Mouse (Mus musculus) adrenal gland, postnatal 36 days (tissue): Measurements from ENCODE around the gene Foxk1. TPM values are rescaled to one million over a fixed set of nuclear protein-coding genes. Genes with fewer than 3 reads are reported as not detected.
A peak's percentile ranks its signal among the peaks of the same experiment; 100 is the strongest.

Source experiments
- DNase-seq, 2 experiments: peaks; one replicate each; pipeline ENCODE4 v3.0.0; 2021; ENCODE audit warnings: mixed read lengths in 1 of 2
- total RNA-seq, 2 experiments: library from RNA; stranded (reverse); gene quantifications; 2 replicates each; pipeline ENCODE4 v1.2.3; 2021

The Foxk1 gene
- total RNA-seq, 2 experiments from 2014 or later: 21.3 to 22.3 TPM

DNA sequence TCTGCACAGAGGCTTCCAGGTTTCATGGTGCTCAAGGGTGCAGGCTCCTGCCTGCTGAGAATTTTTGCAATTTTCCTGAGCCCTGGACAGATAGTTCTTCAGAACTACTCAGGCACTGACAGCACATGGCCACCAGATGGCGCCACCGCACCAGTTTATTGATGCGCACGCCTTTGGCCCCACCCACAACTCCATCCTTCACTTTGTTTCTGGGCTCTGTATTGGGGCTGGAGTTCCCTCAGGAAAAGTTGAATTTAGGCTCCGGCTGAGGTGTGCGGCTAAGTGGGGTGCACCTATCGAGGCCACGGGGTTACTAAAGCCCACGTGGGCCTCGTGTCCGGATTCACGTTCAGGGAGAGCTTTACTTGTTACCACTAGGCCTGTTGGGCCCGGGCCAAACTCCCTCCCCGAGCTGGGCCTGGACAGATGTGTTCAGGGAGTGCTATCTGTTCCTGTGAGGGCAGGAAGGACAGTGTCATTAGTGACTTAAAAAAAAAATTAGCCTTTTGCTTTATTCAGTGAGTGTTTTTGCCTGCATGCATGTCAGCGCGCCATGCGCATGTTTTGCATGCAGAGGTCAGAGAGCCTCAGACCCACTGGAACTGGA lies 77.6 kb downstream of the Foxk1 start:
- DNase-seq: peak; percentile 87 to 89

GRCm38 (mm10) chr5:142482512-142482911 lies 81.2 kb downstream of the Foxk1 start:
- peak; percentile 41 to 68 for DNase-seq

GRCm38 (mm10) chr5:142483581-142483980 lies 82.3 kb downstream of the Foxk1 start:
- no peak for DNase-seq

DNA sequence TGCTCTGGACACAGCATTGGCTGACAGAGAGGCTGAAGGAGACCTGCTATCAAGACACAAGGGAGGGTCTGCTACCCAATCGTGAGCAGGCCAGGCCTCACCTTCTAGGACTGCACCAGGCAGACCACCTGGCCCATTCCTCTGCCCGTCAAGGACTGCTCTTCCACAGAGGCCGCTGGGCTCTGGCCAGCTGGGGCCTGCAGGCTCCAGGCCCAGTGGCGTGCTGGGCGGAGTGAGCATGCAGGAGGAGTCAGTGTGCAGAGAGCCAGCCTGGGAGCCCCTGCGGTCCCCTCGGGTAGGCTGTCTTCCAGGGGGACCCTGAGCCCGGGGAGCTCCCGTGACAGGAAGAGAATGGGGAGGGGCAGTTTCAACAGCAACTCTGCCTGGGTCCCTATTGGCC lies 85.4 kb downstream of the Foxk1 start:
- DNase-seq: no peak

GRCm38 (mm10) chr5:142489955-142490707 lies 88.8 kb downstream of the Foxk1 start:
- DNase-seq: peak in 1 of 2 experiments; percentile 34

DNA sequence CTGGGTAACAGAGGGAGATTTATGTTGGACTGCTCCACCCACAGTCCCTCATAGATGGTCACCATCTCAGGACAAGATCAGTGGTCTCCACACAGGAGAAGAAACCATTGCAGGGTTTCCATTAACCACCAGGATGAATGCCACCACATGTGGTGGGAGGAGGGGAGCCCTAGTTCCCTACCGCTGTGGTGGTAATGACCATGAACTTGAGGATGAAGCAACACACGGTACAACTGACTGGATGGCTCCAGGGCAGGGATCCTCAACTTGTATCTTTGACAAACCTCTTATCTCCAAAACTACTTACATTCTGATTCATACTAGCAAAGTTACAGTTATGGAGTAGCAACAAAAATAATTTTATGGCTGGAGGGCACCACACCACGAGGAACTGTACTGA lies 92.0 kb downstream of the Foxk1 start:
- peak in 1 of 2 experiments; percentile 49 for DNase-seq

GRCm38 (mm10) chr5:142495321-142496096 lies 94.2 kb downstream of the Foxk1 start:
- DNase-seq: peak; percentile 61 to 62

GRCm38 (mm10) chr5:142498964-142499363 lies 97.7 kb downstream of the Foxk1 start:
- DNase-seq: peak; percentile 22 to 51

GRCm38 (mm10) chr5:142500918-142501317 lies 99.6 kb downstream of the Foxk1 start:
- DNase-seq: no peak

GRCm38 (mm10) chr5:142502414-142502813 lies 101.1 kb downstream of the Foxk1 start:
- DNase-seq: peak; percentile 77 to 86

- DNase-seq: no peak
Observed at GRCm38 (mm10) chr5:142504175-142504574, 102.9 kb downstream of the Foxk1 start.

DNA sequence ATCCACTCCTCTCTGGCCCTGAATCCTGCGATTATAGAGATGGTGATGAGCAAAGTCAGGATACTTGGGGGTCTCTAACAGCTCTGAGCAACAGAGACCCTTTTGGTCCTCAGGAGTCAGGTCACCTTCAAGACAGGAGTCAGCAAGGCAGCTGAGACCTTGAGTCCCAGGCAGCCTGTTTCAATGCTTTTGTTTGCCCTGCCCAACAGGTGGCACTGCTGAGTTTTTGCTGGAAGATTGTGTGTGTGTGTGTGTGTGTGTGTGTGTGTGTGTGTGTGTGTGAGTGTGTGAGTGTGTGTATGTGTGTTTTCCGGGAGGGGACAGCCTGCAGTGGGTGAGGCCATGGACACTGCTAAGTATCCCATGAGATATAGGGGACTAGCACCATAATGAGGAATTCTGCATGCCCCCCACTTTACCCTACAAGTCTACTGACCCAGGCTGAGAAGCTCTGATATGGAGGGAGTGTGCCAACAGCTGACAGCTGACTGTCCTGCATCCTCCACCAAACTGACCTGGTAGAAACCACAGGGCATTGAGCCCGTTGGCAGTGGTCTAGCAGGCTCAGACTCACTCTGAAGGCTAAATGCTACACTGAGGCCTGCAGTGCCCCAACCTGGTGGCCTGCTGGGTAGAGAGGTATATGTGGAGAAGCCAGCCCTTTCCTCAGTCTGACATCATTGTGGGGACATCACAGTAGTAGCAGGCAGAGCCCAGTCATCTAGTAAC lies 104.6 kb downstream of the Foxk1 start:
- peak; percentile 43 to 58 for DNase-seq

DNA sequence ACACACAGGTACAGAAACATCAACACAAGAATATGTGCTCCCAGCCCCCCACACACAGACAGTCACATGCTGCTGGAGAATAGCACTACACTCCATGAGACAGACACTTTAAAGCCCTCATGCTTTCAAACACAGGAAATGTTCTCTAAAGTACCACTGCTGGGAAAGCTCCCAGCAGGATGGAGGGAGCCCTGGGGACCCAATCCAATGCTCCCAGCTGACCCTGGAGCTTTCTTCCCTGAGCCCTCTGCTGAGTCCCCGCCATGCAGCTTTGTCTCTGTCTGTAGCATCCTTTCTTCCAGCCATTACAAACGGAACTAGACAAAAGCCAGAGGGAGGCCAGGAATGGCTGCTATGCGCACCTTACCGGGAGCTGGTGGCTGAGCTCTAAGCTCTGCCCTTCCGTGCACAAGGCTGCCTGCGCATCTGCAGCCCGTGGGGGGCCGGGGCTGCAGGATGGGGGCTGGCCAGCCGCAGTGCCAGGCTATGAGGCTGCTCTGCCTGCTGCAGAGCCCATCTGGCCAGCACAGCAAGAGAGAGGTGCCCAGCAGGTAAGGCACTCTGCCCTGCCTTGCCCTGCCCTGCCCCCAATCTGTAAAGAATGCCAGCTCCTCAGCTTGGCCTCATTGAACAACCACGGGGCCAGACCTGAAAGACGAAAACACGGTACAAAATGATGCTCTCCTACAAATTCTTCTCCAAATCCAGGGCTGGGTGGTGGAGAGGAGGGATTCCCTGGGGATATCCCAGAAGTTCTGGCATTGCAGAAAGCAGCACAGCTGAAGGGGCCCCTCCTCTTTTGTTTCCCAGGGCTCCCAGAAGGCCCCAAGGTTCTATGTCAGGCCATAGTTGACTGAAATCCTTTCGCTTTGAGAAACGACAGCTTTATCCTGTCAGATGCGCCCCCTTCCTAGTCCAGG lies 108.1 kb downstream of the Foxk1 start:
- DNase-seq: no peak

- no peak for DNase-seq
Observed at GRCm38 (mm10) chr5:142510061-142510414, 108.7 kb downstream of the Foxk1 start.

Other genes with a start within 250 kb of the Foxk1 start
- gene Ap5z1, start 62.4 kb downstream of the Foxk1 start, total RNA-seq: 10 to 100 TPM; 13.4 to 17.9 TPM
- gene Papolb, start 128.6 kb downstream of the Foxk1 start, total RNA-seq: under 1 TPM in 1 of 2 experiments, not detected in 1; 0.36 TPM
- 1 to 10 TPM; 3.3 to 5.5 TPM for gene Radil, start 149.6 kb downstream of the Foxk1 start, total RNA-seq
- gene Mmd2, start 207.3 kb downstream of the Foxk1 start, total RNA-seq: 10 to 100 TPM; 21.6 to 35.2 TPM
- gene Wipi2, start 226.2 kb downstream of the Foxk1 start, total RNA-seq: 100 to 1,000 TPM in 1 of 2 experiments, 10 to 100 TPM in 1; 95.2 to 104 TPM